Mouse (Mus musculus) embryonic facial prominence, embryonic 10.5 days (tissue): Measurements from ENCODE around the gene Cacna2d1. TPM values are rescaled to one million over a fixed set of nuclear protein-coding genes. Genes with fewer than 3 reads are reported as not detected.

Experiments used
- DNase-seq: peaks from one replicate; pipeline ENCODE4 v3.0.0-alpha.2; 2017; ENCODE audit warnings: low spot score
- H3K27ac ChIP-seq: fragments of 300-500 bp; sonication (generic); replicated peaks from 2 replicates; pipeline ENCODE4 v1.5.1; 2016; ENCODE audit warnings: mild to moderate bottlenecking
- H3K27me3 ChIP-seq: fragments of 300-500 bp; sonication (generic); replicated peaks from 2 replicates; pipeline ENCODE4 v1.6.1; 2016; ENCODE audit warnings: low read depth, mild to moderate bottlenecking; ENCODE audit not compliant: poor library complexity, severe bottlenecking
- H3K36me3 ChIP-seq: fragments of 300-500 bp; sonication (generic); replicated peaks from 2 replicates; pipeline ENCODE4 v1.6.1; 2016; ENCODE audit warnings: mild to moderate bottlenecking, moderate library complexity
- H3K4me1 ChIP-seq: fragments of 300-500 bp; sonication (generic); 2 replicates; pipeline ENCODE4 v1.6.1; 2016
- H3K4me3 ChIP-seq: fragments of 300-500 bp; sonication (generic); 2 replicates; pipeline ENCODE4 v1.5.1; 2016; ENCODE audit warnings: mild to moderate bottlenecking, moderate library complexity
- H3K9me3 ChIP-seq: fragments of 300-500 bp; sonication (generic); 2 replicates; pipeline ENCODE4 v1.6.1; 2016; ENCODE audit warnings: mild to moderate bottlenecking
- WGBS: fragments of 180-500 bp; shearing (Covaris S2); methylation state at CpG from one replicate; pipeline ENCODE4 v1.1.7; 2016; 5-methylcytosine and 5-hydroxymethylcytosine counted together
- polyA plus RNA-seq: library from polyadenylated mRNA; unstranded; fragments of >200 nt; fragmentation: Nextera tagmentation; extraction: Ambion mirVana; gene quantifications from 2 replicates; pipeline ENCODE4 v1.2.1, GENCODE M21; 2016

Cacna2d1 gene
- polyA plus RNA-seq, 1 experiment from 2014 or later, result 8.2 TPM

- Histone ChIP-seq H3K9me3 (0 out of 2 replicates have a peak, but pooled peaks cover 3% of the 10 kb centered on the region), H3K4me1 (no peaks in the 10 kb centered on the region), H3K36me3 (no peaks in the 10 kb centered on the region), H3K27ac (no peak overlapping the region), H3K4me3 (no peak overlapping the region), H3K27me3 (peaks cover 30% of the 10 kb centered on the region)
- 79% methylated on average over 4 of the region's 4 CpGs for WGBS
- no peak for DNase-seq
Measured at GRCm38 (mm10) chr5:15942051-15942450, 7.6 kb downstream of the Cacna2d1 start.

- Histone ChIP-seq H3K27ac (no peak overlapping the region), H3K36me3 (no peaks in the 10 kb centered on the region), H3K4me1 (no peaks in the 10 kb centered on the region), H3K4me3 (no peak overlapping the region), H3K9me3 (0 out of 2 replicates have a peak, but pooled peaks cover 3% of the 10 kb centered on the region), H3K27me3 (no peaks in the 10 kb centered on the region)
- 93% methylated on average over 6 of the region's 6 CpGs for WGBS
- no peak for DNase-seq
Measured at GRCm38 (mm10) chr5:15948290-15949037, 14.0 kb downstream of the Cacna2d1 start.

DNA sequence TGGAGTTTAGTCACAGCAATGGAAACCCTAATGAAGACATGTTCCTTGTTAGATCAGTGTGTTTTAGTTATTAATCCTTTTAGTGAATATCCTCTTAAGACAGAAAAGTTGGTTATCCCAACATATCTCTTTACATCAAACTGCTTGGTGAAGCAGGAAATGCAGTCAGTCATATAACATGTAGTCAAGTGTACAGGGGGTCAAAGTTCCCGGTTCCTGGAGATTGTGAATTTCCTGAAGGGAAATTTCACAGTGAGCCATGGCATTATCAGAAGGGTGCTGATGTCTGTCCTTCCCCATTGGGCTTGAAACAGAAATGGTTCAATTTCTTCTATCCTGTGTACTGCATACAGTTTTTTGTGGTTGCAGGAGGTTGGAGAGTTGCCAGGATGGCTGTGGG is 25.3 kb downstream of the Cacna2d1 start:
- Histone ChIP-seq H3K4me1 (no peaks in the 10 kb centered on the region), H3K9me3 (no peaks in the 10 kb centered on the region), H3K36me3 (no peaks in the 10 kb centered on the region), H3K27ac (no peak overlapping the region), H3K27me3 (no peaks in the 10 kb centered on the region), H3K4me3 (no peak overlapping the region)
- WGBS, result 82% methylated on average over 1 of the region's 1 CpGs
- no peak for DNase-seq

- Histone ChIP-seq H3K9me3 (no peaks in the 10 kb centered on the region), H3K4me1 (no peaks in the 10 kb centered on the region), H3K27me3 (no peaks in the 10 kb centered on the region), H3K36me3 (no peaks in the 10 kb centered on the region), H3K4me3 (no peak overlapping the region), H3K27ac (no peak overlapping the region)
- 90% methylated on average over 2 of the region's 2 CpGs for WGBS
- no peak for DNase-seq
Measured at GRCm38 (mm10) chr5:15961866-15962265, 27.4 kb downstream of the Cacna2d1 start.

- Histone ChIP-seq H3K27me3 (no peaks in the 10 kb centered on the region), H3K4me3 (no peak overlapping the region), H3K4me1 (no peaks in the 10 kb centered on the region), H3K36me3 (no peaks in the 10 kb centered on the region), H3K27ac (no peak overlapping the region), H3K9me3 (no peaks in the 10 kb centered on the region)
- no peak for DNase-seq
Measured at GRCm38 (mm10) chr5:15966888-15967287, 32.4 kb downstream of the Cacna2d1 start.

DNA sequence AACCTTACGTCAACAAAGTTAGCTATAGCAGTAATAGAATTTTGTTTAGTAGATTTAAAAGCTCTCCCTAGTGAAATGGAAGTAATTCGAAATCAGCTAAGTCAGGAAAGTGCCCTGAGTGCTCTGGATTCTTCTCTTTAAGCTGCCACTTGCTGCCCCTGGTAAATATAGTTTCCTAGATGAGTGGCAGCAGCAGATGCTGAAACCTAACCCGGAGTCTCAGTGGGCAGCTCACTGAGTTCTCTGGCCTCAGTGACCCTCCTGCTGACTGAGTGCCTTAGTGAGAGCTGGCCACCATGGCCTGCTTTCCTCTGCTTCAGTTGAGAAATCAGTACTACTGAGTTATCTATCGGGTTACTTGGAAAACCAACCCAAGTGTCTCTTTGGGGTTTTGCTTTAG is 37.3 kb downstream of the Cacna2d1 start:
- peaks cover 28% of the 10 kb centered on the region; the same call in 1 of the 2 replicates for H3K27me3 ChIP-seq
- H3K36me3 ChIP-seq, result no peaks in the 10 kb centered on the region
- 77% methylated on average over 4 of the region's 4 CpGs for WGBS
- DNase-seq, result no peak
- no peak overlapping the region for H3K27ac ChIP-seq
- H3K4me3 ChIP-seq, result no peak overlapping the region
- H3K4me1 ChIP-seq, result peaks cover 6% of the 10 kb centered on the region; the same call in 1 of the 2 replicates
- H3K9me3 ChIP-seq, result no peaks in the 10 kb centered on the region

- no peaks in the 10 kb centered on the region for H3K36me3 ChIP-seq
- no peak overlapping the region for H3K4me3 ChIP-seq
- WGBS, result 66% methylated on average over 1 of the region's 1 CpGs
- peaks cover 6% of the 10 kb centered on the region; the same call in 1 of the 2 replicates for H3K4me1 ChIP-seq
- H3K9me3 ChIP-seq, result no peaks in the 10 kb centered on the region
- DNase-seq, result no peak
- H3K27ac ChIP-seq, result no peak overlapping the region
- peaks cover 33% of the 10 kb centered on the region; the same call in 1 of the 2 replicates for H3K27me3 ChIP-seq
Measured at GRCm38 (mm10) chr5:15972351-15972750, 37.9 kb downstream of the Cacna2d1 start.

DNA sequence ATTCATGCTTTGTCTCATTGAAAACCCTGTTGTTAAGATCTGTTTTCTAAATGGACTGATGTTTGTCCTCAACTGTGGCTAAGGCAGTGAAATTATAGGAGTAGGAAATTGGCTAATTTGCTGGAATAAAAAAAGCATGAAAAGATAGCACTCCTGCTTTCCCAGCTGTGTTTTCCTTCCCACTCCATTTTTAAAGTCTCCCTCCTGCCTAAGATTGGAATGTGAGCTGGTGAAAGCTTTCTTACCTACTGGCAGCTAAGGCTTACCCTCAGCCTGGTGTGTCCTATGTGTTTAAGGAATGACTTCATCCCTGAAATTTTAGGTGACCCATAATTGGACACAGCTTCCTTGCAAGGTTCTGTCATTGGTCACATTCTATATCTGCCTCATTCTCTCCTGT is 40.2 kb downstream of the Cacna2d1 start:
- Histone ChIP-seq H3K27me3 (peaks cover 56% of the 10 kb centered on the region), H3K27ac (no peak overlapping the region), H3K9me3 (no peaks in the 10 kb centered on the region), H3K4me1 (peaks cover 6% of the 10 kb centered on the region; the same call in 1 of the 2 replicates), H3K4me3 (no peak overlapping the region), H3K36me3 (no peaks in the 10 kb centered on the region)
- DNase-seq, result no peak

GRCm38 (mm10) chr5:15979225-15979624 is 44.7 kb downstream of the Cacna2d1 start:
- Histone ChIP-seq H3K9me3 (no peaks in the 10 kb centered on the region), H3K27me3 (peaks cover 97% of the 10 kb centered on the region), H3K4me3 (no peak overlapping the region), H3K27ac (no peak overlapping the region), H3K4me1 (peaks cover 19% of the 10 kb centered on the region), H3K36me3 (no peaks in the 10 kb centered on the region)
- WGBS, result 75% methylated on average over 2 of the region's 2 CpGs
- no peak for DNase-seq

- Histone ChIP-seq H3K36me3 (no peaks in the 10 kb centered on the region), H3K4me3 (no peak overlapping the region), H3K9me3 (no peaks in the 10 kb centered on the region), H3K27me3 (peaks cover 82% of the 10 kb centered on the region), H3K27ac (no peak overlapping the region), H3K4me1 (peaks cover 23% of the 10 kb centered on the region)
- 39% methylated on average over 4 of the region's 4 CpGs for WGBS
- DNase-seq, result no peak
Measured at GRCm38 (mm10) chr5:15982573-15982972, 48.1 kb downstream of the Cacna2d1 start.

DNA sequence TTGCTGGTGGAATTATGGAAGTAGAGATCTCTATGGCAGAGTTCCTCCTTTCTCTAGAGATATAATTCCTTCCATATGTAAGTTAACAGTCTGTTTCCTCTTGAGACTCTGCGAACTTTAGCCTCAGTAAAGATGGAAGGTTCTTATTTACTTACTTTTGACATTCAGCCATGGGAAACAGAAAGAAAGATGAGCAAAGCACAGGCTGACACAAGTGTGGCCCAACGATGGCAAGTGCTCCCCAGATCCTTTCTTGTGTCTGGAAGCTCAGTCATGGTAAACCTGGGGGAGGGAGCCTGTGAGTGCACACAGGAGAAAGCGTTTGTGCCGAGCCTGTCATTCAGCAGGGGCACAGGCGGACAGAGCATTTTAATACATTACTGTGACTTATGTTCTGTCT is 48.9 kb downstream of the Cacna2d1 start:
- WGBS, result 8% methylated on average over 5 of the region's 5 CpGs
- Histone ChIP-seq H3K4me3 (no peak overlapping the region), H3K9me3 (no peaks in the 10 kb centered on the region), H3K27me3 (peaks cover 83% of the 10 kb centered on the region), H3K36me3 (no peaks in the 10 kb centered on the region), H3K4me1 (peaks cover 23% of the 10 kb centered on the region), H3K27ac (no peak overlapping the region)
- DNase-seq, result peak; percentile 32

DNA sequence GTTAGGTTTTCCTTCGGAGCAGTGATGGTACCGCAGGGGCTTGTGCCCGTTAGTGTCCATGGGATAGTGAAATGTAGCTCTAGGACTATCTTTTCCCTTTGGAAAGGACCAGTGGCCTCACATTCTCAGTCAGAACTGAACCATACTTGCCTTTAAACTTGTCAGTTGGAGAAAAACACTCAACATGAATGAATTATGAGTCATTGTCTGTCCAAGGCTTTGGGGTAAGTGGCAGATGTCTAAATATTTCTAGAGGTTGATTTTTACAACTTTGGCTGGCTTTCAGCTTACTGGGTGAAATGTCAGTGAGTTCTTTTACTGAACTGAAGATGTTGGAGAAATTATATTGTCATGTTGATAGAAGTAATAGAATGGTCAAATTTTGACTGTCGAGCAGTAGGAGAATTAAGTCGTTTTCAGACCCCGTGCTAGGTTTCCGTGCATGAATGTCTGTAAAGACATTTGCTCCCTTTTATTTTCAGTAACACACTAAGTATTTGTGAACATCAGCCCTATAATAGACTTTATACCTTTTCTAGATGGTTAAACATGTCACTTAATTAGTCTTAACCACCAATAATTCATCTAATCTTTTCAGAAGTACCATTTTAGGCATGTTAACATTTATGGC is 50.9 kb downstream of the Cacna2d1 start:
- H3K36me3 ChIP-seq, result no peaks in the 10 kb centered on the region
- no peak overlapping the region for H3K4me3 ChIP-seq
- no peak overlapping the region for H3K27ac ChIP-seq
- H3K9me3 ChIP-seq, result no peaks in the 10 kb centered on the region
- H3K4me1 ChIP-seq, result peaks cover 23% of the 10 kb centered on the region
- H3K27me3 ChIP-seq, result peaks cover 83% of the 10 kb centered on the region
- DNase-seq, result no peak
- 63% methylated on average over 7 of the region's 7 CpGs for WGBS

GRCm38 (mm10) chr5:15985901-15986300 is 51.4 kb downstream of the Cacna2d1 start:
- H3K36me3 ChIP-seq, result no peaks in the 10 kb centered on the region
- peaks cover 83% of the 10 kb centered on the region for H3K27me3 ChIP-seq
- peak; percentile 64 for DNase-seq
- H3K4me3 ChIP-seq, result no peak overlapping the region
- WGBS, result 23% methylated on average over 4 of the region's 4 CpGs
- no peak overlapping the region for H3K27ac ChIP-seq
- no peaks in the 10 kb centered on the region for H3K9me3 ChIP-seq
- peaks cover 23% of the 10 kb centered on the region for H3K4me1 ChIP-seq
